Mouse (Mus musculus) heart, adult 11 months (tissue): ENCODE results near the gene Cacna1c.
A peak's percentile ranks its signal among the peaks of the same experiment; 100 is the strongest.

Source experiments
- DNase-seq: peaks from one replicate; pipeline ENCODE4 v3.0.0; 2022

The Cacna1c gene

DNA sequence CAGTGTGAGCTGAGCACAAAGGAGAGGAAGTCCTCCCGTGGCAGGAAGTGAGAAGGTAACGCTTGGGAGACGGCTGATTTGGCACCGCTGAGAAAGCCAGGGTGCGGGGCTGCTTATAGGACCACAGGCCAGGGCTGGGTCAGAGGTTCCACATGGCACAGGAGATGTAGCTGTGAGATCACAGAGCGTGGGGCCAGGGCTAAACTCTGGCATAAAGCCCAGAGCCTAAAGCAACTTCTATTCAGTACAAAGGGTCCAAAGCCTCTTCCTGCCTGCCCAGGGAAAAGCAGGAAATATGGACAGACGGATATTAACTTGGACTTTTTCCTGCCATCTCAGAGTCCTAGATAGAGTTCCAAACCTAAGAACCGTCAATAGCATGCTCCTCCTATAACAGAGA, 107.8 kb downstream of the Cacna1c start:
- DNase-seq = no peak

- no peak for DNase-seq
Observed at GRCm38 (mm10) chr6:119087919-119088318, 108.3 kb downstream of the Cacna1c start.

DNA sequence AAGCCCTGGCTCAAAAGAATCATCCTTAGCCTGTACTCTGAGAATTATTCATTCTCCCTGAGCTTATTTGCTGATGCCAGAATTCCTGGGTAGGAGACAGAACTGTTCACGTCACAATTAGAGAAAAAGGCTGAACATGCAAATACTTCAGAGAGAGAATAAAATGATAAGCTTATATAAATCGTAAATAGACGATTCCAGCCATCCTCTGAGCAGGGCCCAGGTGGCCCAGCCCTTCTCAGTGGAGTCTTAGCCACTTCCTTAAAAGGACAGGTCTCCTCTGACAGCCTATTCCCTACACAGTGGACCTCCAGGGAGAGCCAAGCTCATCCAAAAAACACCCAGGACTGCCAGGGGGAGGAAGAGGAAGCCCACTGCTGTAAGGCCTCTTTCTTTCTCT, 110.4 kb downstream of the Cacna1c start:
- DNase-seq = no peak

DNA sequence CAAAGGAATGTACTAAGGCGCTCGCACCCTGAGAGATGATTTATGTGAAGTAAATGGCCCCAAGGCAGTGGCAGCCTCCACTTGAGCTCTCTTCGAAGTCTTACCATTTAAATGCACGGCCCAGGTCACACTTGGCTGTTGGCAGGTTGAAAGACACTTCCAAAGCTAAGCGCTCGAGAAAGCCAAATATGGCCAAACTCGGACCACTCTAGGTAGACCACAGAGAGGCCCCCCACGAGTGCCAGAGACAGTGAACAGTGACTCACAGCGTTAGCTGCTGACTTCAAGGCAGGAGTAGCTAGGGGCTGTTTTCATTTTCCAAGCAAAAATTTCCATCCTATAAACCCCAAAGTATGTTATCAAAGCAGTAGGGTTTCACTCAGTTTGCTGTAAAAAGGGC, 111.7 kb downstream of the Cacna1c start:
- DNase-seq = no peak

GRCm38 (mm10) chr6:119083559-119083958, 112.7 kb downstream of the Cacna1c start:
- DNase-seq = peak; percentile 93

DNA sequence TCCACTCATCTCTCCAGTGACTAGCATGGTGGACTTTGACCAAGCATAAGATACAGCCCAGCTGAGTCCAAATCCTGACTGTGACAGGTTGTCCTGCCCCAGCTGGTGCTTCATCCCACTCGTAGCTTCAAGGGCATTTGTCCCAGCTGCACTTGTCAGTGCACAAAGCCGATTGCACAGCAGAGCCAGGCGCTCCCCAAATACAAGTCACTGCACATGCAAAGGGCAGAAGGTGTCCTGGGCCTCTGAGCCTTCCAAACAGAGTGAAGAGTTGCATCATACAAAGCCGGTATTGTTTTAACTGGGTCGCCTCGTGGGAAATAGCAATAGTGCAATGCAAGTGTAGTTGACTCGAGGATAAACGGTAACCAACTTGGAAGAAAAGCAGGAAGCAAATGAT, 113.6 kb downstream of the Cacna1c start:
- DNase-seq = peak; percentile 97

GRCm38 (mm10) chr6:119081650-119082049, 114.6 kb downstream of the Cacna1c start:
- DNase-seq = no peak

GRCm38 (mm10) chr6:119079626-119080025, 116.6 kb downstream of the Cacna1c start:
- no peak for DNase-seq

- no peak for DNase-seq
Observed at GRCm38 (mm10) chr6:119078912-119079311, 117.3 kb downstream of the Cacna1c start.

DNA sequence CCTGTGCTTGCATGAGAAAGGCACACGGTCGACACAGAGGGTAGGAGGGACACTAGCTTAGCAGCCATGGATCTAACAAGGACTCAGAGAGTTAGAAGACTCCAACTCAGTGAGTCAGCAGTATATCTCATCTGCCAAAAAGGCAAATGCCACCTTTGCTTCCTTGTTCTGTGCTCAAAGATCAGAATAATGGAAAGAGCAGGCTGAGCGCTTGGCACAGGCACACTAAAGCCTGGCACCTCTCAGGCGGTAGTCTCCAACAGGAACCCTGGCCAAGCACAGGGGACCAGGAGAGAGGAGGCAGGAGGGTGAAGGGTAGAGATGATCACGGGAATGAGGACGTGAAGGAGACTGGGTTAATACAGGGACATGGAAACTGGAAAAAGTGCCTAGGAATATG, 119.0 kb downstream of the Cacna1c start:
- DNase-seq = peak; percentile 94

- no peak for DNase-seq
Observed at GRCm38 (mm10) chr6:119073419-119074071, 122.7 kb downstream of the Cacna1c start.

GRCm38 (mm10) chr6:119072772-119073171, 123.4 kb downstream of the Cacna1c start:
- DNase-seq = no peak

GRCm38 (mm10) chr6:119070771-119071170, 125.4 kb downstream of the Cacna1c start:
- no peak for DNase-seq

GRCm38 (mm10) chr6:119070351-119070750, 125.9 kb downstream of the Cacna1c start:
- DNase-seq = no peak

- no peak for DNase-seq
Observed at GRCm38 (mm10) chr6:119069145-119069544, 127.1 kb downstream of the Cacna1c start.

DNA sequence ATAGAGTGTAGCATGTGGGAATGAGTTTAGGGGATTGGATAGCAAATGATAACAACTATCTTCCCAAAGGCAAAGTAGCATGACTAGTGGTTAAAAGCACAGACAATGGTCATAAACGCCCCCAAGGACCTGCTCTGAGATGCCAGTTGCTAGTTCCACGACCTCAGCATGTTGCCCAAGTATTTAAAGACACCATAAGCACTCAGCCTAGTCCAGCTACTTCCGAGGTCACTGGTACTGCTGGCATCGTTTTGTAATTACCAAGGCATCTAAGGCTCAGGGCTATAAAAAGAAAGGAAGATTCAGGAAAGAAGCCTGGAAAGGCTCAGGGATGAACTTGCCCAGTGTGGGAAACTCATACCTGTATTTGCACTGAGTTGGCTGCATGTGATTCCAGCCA, 127.6 kb downstream of the Cacna1c start:
- no peak for DNase-seq

GRCm38 (mm10) chr6:119064961-119065360, 131.3 kb downstream of the Cacna1c start:
- DNase-seq = no peak

DNA sequence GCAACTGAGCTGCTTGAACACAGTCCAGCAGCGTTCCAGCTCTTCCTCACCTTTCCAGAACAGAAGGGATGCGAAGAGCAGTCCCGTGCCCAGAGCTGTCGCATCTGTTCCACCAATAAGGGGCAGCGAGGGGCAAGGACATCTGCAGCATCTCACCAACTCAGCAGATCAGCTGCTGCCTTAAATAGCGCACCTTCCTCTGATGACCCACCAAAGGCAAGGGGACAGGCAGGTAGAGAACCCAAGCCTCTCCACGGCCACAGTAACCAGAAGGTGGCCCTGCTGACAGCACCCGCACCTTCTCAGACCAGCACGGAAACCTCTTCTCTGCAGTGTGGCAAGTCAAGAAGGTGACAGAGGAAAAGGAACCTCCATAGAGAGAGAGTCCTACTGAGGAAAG, 131.8 kb downstream of the Cacna1c start:
- no peak for DNase-seq

DNA sequence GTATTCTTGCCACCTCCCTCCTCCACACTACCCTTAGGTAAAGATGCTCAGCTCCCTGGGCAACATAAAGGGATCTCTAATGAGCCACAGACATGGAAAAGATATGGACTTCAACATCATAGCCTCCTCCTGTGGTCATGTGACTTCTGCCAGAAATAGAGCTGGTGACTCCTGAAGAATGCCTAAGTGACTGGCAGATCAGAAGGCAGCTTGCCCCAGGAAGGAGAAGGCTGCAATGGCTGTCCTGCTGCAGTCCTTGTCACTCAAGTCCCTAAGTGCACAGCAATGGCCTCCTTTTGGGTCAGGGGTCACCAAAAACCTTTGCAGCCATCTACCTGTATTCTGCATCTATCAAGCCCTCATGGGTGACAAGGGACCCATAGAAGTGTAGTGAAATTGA, 133.5 kb downstream of the Cacna1c start:
- DNase-seq = no peak

DNA sequence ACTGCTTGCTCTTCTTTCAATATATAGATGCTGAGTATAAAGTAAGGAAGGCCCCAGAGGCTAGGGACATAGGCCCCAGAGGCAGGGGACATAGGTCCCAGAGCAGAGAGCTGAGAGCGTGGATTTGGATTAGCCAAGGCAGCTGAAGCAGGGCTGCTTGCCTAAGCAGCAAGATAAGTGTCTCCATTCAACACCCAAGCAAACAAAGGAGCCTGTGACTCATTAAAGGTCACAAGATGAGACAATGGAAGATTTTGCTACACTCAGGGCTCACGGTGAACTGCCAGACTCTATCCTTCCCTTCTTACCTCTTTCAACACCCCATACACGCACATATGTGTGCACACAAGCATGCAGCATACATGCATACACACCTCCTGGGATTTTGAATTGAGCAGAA, 137.3 kb downstream of the Cacna1c start:
- DNase-seq = no peak

GRCm38 (mm10) chr6:119058461-119058860, 137.8 kb downstream of the Cacna1c start:
- no peak for DNase-seq

- DNase-seq = peak; percentile 92
Observed at GRCm38 (mm10) chr6:119057076-119057479, 139.1 kb downstream of the Cacna1c start.

DNA sequence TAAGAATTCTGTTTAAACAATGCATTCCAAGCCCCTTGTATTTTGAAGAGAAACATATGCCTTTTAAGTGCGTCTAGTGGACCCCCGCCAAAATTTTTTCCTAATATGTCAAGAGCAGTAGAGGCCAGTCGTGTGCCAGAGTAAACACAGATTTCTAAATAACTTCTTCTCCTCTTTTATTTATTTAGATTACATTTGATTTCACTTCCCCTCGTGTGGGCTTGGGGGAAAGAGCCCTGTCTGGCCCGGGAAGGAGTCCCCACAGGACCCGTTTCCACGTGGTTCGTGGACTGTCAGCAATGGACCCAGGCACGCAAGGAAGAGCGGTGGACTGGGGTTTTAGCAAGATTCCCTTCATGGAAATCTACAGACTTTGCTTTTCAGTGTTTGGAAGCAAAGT, 143.4 kb downstream of the Cacna1c start:
- peak; percentile 93 for DNase-seq

- no peak for DNase-seq
Observed at GRCm38 (mm10) chr6:119052366-119052765, 143.9 kb downstream of the Cacna1c start.

- DNase-seq = peak; percentile 92
Observed at GRCm38 (mm10) chr6:119051721-119052120, 144.5 kb downstream of the Cacna1c start.
